Mouse (Mus musculus) right cerebral cortex, adult 18-20 months (tissue): ENCODE results near the gene Frmd8.
"Not testable (repeated sequence)": the region's sequence is repeated elsewhere in the genome, so short reads cannot be mapped to it uniquely, and the experiment has no call there.

Source experiments
- DNase-seq: peaks from one replicate; pipeline ENCODE4 v3.0.0; 2022; ENCODE audit warnings: mixed read lengths

Frmd8 gene

GRCm38 (mm10) chr19:5883935-5884334 is 8.9 kb upstream of the Frmd8 start:
- DNase-seq, result no peak

DNA sequence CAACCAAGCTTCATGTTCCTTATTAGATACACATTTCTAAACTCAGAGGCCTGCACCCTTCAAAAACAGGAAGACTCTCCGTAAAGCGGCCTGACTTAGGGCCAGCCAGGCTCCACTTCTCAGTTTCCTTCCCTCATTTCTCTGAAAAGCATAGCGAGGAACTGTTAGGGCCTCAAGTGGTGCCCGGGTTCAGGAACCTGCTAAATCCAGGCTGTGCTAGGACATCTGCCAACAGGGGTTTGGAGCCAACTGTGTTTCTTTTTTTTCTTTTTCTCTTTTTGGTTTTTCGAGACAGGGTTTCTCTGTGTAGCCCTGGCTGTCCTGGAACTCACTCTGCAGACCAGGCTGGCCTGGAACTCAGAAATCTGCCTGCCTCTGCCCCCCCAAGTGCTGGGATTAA is 7.0 kb upstream of the Frmd8 start:
- not testable (repeated sequence) for DNase-seq

- DNase-seq, result no peak
These were observed 6.1 kb upstream of the Frmd8 start for GRCm38 (mm10) chr19:5881155-5881554.

DNA sequence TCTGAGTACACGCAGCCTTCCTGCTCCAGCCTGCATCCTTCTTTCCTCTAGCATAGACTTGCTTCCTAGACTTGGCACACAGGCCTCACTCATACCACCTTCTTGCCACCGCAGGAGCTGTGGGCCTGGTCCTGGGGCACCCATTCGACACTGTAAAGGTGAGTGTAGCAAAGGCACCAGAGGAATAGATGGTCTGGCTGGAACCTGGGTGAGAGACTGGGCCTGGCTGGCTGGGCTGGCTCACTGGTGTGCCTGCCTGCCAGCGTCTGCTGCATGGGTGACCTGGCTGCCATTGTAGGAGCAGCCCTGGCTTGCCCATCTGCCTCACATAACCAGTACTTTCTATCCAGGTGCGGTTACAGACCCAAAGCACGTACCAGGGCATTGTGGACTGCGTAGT is 4.7 kb upstream of the Frmd8 start:
- no peak for DNase-seq

DNA sequence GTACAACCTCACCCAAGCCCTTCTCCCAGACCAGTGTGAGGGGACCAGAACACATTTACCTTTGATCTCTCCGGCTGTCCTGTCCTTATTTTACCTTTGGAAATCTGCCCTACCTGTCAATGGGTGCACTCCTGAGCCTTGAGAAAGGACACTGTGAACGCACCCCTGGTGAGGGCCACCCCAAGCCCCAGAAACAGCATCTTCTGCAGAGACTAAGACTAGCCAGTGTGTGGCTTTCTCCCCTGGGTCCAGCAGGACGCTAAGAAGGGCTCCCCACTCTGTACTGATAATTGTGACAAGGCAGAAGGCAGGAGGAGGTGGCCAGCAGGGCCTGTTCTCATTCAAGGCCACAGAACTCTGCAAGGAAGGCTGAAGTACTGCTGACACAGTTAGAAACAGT is 3.8 kb upstream of the Frmd8 start:
- DNase-seq, result no peak

GRCm38 (mm10) chr19:5878362-5878722 is 3.3 kb upstream of the Frmd8 start:
- no peak for DNase-seq

- DNase-seq, result peak; percentile 82
These were observed 2.7 kb upstream of the Frmd8 start, which contains the start of gene Slc25a45 for GRCm38 (mm10) chr19:5877618-5878361. Slc25a45 (plus strand) TSS chr19:5877808.

DNA sequence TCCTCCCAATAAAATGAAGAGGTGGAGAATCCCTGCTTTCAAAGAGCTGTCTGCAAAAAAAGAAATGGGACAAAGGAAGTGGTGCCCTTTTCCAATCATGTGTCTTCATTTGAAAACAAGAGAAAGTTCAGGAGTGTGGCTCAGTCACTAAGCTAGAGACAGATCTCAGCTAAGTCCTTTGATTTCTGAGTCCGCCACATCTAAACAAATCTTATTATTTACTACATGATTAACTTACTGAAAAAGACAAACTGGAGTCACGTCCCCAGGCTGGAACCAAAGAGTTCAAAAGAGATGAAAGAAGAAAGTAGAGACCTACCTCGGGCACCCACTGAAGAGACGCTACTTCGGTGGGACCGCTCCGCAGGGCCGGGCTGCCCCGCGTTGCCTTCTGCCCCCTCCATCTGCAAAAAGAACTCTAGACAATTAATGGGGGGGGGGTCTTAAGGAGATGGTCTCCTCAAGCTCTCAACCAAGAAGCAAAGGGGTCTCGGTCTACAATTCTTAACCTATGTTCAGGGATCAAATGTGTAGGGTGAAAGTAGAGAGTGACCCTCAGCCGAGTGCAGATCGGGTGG is 594 bp downstream of the Frmd8 start:
- no peak for DNase-seq

DNA sequence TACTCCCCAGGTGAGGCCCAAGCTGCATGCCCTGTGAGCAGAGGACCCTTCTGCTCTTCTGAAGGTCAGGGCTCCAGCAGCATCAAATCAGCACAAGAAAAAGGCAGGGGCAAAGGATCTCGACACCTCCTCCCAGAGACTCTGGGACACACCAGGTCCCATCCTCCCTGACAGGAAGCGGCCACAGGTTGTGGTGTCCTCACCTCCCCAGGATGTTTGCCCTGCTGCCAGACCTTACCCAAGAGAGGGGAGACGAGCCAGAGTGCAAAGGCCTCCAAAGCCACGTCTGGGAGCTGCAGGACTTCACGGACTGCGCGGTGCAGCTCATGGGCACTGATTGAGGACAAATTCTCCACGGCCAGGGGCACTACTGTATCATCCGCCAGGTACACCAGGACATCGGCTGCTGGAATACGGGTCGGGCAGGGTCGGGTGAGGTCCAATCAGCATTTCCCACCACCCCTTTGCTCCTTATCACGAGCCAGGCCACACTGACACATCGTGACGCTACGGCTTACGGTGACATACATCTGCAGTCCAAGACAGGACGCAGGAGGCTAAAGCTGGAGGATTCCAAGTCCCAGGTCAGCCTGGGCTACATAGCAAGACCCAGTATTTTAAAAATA is 2.0 kb downstream of the Frmd8 start:
- DNase-seq, result no peak

GRCm38 (mm10) chr19:5872528-5872927 is 2.5 kb downstream of the Frmd8 start:
- no peak for DNase-seq

DNA sequence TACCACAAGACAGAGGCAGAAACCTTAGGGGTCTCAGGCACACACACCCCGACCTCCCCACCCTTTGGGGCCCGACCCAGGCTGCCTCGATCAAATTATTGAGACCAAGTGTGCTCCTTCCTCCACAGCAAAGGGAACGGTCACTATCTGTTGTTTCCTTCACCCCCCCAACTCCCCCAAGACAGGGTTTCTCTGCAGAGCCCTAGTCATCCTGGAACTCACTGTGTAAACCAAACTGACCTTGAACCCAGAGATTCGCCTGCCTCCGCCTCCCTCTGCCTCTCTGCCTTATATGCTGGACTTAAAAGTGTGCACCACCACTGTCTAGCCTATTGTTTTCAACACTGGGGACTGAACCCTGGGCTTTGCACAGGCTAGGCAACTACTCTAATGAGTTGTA is 3.4 kb downstream of the Frmd8 start:
- no peak for DNase-seq

DNA sequence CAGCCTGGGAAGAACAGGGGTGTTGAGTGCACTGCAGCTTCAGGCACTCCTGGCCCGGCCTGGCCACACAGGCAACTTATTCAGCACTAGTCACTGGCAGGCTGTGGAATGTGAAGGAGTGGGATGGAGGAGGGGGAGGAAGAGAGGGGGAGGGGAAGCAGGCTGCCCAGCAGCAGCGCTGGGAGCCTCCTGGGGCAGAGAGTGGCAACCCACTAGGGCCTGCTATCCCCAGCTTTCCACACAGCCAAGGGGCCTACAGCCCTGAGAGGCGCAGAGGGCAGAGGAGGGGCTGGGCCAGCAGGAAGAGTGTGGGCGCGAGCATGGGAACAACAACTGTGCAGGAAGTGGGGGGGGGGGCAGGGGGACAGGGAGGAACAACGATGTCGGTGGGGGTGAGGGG is 3.8 kb downstream of the Frmd8 start:
- DNase-seq, result no peak

DNA sequence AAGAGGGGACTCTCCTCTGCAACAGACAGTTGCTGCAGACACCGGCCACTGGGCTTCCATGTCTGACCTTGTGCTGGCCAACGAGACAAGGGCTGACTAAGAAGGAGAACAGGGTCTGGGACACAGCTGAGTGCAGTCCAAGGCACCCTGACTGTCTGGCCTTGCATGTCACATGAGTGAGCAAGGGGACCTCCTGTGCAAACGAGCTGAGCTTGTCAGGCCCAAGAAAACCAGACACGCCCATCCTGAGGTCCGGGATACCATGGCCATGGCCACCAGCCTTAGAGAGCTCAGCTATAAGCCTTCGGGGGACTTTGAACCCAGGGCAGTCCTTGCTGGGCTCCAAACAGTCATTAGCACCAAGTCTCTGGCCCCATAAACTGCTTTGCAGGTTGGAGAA is 7.0 kb downstream of the Frmd8 start:
- no peak for DNase-seq

GRCm38 (mm10) chr19:5864710-5865398 is 10.2 kb downstream of the Frmd8 start:
- DNase-seq, result no peak

DNA sequence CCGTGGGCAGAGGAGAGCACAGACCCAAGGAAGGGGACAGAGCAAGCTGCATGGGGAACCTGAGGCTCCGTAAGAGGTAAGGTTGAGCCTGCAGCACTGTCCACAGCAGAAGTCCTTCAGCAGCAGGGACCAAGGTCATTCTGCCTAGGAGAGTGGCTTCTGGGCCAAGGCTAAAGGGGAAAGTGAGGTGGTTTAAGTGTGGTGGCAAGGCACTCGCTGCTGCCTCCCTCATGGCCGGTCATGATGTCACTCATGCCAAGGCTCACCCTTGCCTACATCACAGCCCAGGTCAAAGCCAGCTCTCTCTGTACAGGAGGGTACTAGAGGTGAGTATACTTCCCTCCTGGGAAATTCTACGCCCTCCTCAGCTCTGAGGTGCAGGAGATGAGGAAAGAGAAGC is 11.3 kb downstream of the Frmd8 start:
- no peak for DNase-seq

DNA sequence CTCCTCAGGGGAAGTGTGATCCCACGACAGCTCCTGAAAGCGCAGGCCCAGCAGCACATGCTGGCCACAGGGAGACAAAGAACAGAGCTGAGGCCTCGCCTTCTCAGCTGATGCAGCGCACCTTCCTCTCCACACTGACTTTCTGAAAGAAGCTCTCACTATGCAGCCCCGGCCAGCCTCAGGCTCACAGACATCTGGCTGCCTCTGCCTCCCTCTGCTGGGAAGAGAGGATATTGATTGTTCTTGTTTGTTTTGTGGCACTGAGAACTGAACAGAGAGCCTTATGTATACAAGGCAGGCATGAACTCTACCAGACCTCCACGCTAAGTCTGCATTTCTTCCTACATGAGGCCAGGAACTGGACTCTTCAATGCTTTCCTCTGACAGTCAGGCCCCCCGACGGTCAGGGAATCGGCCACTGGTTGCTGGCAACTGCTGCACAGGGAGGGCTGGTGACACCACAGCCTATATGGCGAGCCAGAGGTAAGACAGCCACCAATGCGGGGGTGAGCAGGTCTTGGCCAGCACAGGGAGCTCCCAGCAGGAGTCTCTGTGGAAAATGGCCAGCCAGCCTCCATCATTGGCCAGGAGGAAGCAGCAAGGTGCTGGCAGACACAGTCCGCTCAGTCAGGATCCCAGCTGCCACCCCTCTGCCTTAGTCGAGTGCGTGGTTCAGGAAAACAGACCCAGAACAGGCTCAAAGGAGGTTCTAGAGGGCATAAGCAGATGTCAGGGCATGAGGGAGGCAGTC is 12.6 kb downstream of the Frmd8 start:
- DNase-seq, result no peak

DNA sequence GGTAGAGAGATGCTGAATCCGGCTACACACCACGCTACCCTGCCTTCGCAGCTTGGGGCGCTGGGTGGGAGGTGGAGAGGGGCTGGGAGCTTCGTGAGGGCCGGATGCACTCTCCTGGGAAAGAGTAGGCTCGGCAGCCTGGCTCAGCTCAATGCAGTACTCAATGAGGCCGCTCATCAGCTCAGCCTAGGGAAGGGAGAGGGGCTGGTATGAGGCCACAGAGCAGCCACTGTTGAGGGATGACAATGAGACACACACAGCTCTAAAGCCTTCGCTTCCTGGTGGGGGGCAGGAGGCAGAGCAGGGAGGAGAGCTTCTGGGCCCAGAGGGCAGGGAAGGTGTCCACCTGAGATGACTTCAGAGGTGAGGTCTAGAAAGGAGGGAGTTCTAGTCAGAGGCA is 18.5 kb downstream of the Frmd8 start:
- DNase-seq, result no peak

GRCm38 (mm10) chr19:5852035-5852722 is 22.9 kb downstream of the Frmd8 start:
- no peak for DNase-seq

DNA sequence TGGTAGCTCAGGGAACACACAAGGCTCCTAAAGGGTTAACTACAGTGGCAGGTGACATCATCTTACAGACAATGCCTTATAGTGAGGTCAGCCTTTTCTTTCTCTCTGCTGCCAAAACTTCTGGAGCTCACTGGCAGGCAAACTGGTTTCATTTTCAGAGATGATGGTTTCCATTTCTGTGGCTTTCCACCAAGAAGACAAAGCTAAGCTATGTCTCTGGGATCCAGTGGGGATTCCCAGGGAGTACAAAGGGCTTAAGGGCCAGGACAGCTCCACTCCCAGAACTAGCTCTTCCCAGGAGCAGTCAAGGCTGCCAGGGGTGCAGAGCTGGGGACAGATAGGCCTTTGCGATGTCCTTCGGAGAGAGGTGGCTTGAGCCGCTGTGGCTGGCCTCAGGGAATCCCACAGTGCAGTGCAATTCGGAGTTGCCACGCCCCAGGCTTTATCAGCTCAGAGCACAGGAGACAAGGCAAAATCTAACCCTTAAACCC is 23.5 kb downstream of the Frmd8 start:
- DNase-seq, result no peak

DNA sequence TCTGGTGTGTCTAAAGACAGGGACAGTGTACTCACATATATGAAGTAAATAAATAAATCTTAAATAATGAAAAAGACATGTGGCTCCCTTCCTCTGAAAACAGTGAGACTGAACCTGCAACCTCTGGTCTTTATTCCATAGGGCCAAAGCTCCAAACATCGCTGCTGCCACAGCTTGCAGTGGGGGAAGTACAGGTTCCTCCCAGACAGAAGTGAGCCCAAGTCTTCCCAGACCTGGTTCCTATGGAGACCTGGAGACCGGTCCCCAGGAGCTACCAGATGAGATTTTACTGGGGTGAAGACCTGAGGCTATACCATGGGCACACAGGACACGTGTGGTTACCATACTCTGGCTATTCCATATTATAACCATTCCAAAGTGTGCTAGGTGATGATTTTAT is 24.2 kb downstream of the Frmd8 start:
- no peak for DNase-seq

DNA sequence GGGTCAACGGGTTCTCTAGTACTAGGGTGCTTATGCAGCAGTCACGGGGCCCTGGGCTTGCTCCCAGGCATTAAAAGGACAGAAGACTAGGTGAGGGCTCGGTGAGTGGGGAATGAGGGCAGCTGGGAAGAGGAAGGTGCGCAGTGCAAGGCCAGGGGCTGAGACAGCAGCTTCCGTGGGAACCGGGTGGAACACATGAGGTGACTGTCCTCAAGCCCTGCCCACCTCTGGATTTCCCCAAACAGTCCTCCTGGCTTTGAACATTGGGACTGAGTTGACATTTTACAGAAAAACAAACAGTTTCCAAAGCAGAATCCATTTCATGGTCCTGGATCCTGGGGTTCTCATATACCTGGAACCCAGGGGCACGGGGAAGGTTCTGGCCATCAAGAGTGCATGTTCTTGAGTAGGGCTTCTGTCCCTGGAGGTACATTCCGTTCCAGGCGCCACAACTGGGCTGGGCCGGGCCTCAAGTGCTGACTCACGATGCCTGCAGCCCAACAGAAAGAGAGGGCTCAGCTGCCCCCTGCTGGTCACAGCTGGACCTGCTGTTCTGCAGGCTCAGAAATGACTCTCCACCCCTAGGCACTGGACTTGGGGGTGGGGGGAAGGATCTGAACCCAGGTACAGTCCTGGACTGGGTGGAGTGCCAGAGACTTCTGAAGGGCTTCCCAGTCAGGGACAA is 25.1 kb downstream of the Frmd8 start:
- peak; percentile 92 for DNase-seq
